Mouse (Mus musculus) MEL (cell line): Measurements from ENCODE around the gene Pitpnc1.
A peak's percentile ranks its signal among the peaks of the same experiment; 100 is the strongest.

Source experiments
- CTCF ChIP-seq, 3 experiments: IDR thresholded peaks in 2 of 3; conservative IDR thresholded peaks in 1 of 3; 2 replicates each; pipeline ENCODE4 v1.5.1; 2011 to 2012; ENCODE audit warnings: low read length in 3 of 3, low read depth in 2 of 3, mild to moderate bottlenecking in 2 of 3, improper control_type of control experiment in 1 of 3, inconsistent platforms in 1 of 3, mixed read lengths in 1 of 3, moderate library complexity in 1 of 3; ENCODE audit not compliant: control insufficient read depth in 1 of 3, insufficient read depth in 1 of 3, poor library complexity in 1 of 3, severe bottlenecking in 1 of 3
- EP300 ChIP-seq, 2 experiments: IDR thresholded peaks; 2 replicates each; pipeline ENCODE4 v1.6.1; 2011; ENCODE audit warnings: improper control_type of control experiment in 2 of 2, low read length in 2 of 2, low read depth in 1 of 2, mild to moderate bottlenecking in 1 of 2
- ETS1 ChIP-seq: IDR thresholded peaks from 2 replicates; pipeline ENCODE4 v1.6.1; 2012; ENCODE audit warnings: low read depth, mild to moderate bottlenecking, inconsistent platforms, low read length, improper control_type of control experiment, moderate library complexity
- HCFC1 ChIP-seq: IDR thresholded peaks from 2 replicates; pipeline ENCODE4 v1.6.1; 2012; ENCODE audit warnings: low read depth, mild to moderate bottlenecking, inconsistent platforms, low read length, improper control_type of control experiment, moderate library complexity
- JUND ChIP-seq: IDR thresholded peaks from 2 replicates; pipeline ENCODE4 v1.6.1; 2011; ENCODE audit warnings: low read depth, mild to moderate bottlenecking, improper control_type of control experiment, low read length
- MAFK ChIP-seq: IDR thresholded peaks from 2 replicates; pipeline ENCODE4 v1.6.1; 2011; ENCODE audit warnings: low read depth, mild to moderate bottlenecking, low read length, improper control_type of control experiment, borderline replicate concordance
- MAX ChIP-seq: IDR thresholded peaks from 2 replicates; pipeline ENCODE4 v1.6.1; 2011; ENCODE audit warnings: low read length, improper control_type of control experiment
- MXI1 ChIP-seq: IDR thresholded peaks from 2 replicates; pipeline ENCODE4 v1.6.1; 2011; ENCODE audit warnings: mild to moderate bottlenecking, low read depth, low read length, improper control_type of control experiment
- MYC ChIP-seq: IDR thresholded peaks from 2 replicates; pipeline ENCODE4 v1.6.1; 2011; ENCODE audit warnings: low read depth, mild to moderate bottlenecking, low read length, improper control_type of control experiment, moderate library complexity
- NELFE ChIP-seq: IDR thresholded peaks from 2 replicates; pipeline ENCODE4 v1.6.1; 2011; ENCODE audit warnings: low read depth, low read length, improper control_type of control experiment
- POLR2A ChIP-seq, 2 experiments: IDR thresholded peaks; 2 replicates each; pipeline ENCODE4 v1.6.1; 2011 to 2012; ENCODE audit warnings: low read length in 2 of 2, mild to moderate bottlenecking in 2 of 2, control low read depth in 1 of 2, improper control_type of control experiment in 1 of 2, low read depth in 1 of 2, moderate library complexity in 1 of 2; ENCODE audit not compliant: control insufficient read depth in 1 of 2, insufficient read depth in 1 of 2, poor library complexity in 1 of 2
- POLR2AphosphoS5 ChIP-seq: IDR thresholded peaks from 2 replicates; pipeline ENCODE4 v1.6.1; 2012; ENCODE audit warnings: low read depth, borderline replicate concordance, mild to moderate bottlenecking, inconsistent platforms, low read length, moderate library complexity, mixed read lengths

DNA sequence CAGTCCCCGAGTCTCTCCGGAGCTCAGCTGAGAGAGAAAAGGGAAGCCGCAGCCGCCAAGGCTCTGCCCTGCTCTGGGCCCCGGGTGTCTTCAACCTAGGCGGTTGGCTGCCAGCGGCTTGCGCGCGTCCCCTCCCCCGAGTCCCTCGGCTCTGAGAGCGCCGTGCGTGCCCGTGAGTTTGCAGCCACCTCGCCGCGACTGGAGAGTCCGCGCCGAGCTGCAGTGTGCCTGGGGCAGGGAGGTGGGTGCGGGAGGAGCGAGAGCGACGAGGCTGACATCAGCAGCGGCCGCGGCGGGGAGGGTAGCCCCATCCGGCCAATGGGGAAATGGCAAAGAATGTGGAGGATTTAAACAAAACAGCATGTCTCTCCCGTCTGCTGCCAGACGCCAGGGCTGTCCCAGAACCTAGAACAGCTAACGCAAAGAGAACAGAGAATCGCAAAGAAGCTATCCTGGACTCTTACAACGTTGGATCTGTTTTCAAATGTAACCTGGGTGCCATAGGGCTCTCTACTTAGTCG, at the start of gene Pitpnc1:
- TF ChIP-seq POLR2AphosphoS5 (no peak), POLR2A (IDR thresholded peaks at IDR 0.05; ENCODE audit: control insufficient read depth in 1 of 2, insufficient read depth in 1 of 2, low read depth in 1 of 2, low read length in 2 of 2, poor library complexity in 1 of 2) (peak; percentile 93 to 94), NELFE (peak; percentile 96), CTCF (IDR thresholded peaks at IDR 0.05 in 2 of 3, conservative IDR thresholded peaks at IDR 0.05 in 1 of 3; ENCODE audit: control insufficient read depth in 1 of 3, insufficient read depth in 1 of 3, low read depth in 2 of 3, low read length in 3 of 3, poor library complexity in 1 of 3, severe bottlenecking in 1 of 3) (no peak), MYC (peak; percentile 71), EP300 (IDR thresholded peaks at IDR 0.05; ENCODE audit: low read depth in 1 of 2, low read length in 2 of 2) (no peak; a peak in 2 of 4 replicates), MAFK (0 out of 2 replicates have a peak, but pooled peaks have one; percentile 16), MXI1 (peak; percentile 97), HCFC1 (peak; percentile 66), ETS1 (peak; percentile 71), JUND (no peak), MAX (peak; percentile 81)
